12 mouse cellular contexts compared by ENCODE assay signal in the genomic region with DNA sequence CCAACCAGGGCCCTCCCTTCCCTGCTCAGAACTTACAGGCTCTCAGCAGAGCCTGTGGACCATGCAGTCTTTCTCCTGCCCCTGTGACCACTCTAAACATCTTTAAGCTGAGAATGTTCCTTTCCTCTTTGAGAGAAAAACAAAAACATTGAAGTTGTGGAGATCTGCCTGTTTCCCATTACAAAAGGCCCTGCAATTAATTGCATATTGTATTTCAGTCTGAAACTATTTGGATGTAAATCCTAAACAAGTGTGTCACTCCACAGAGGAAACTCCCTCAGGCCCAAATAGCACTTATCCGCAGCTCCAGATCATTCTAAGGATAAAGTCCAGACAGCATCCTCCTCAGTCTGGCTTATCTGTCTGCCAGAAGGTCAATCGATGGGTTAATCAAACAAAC.
"Had no signal": no experiment of that assay in that cellular context is flagged by ENCODE, and none has a peak within 500 bp of the region (broad histone marks: within the 10 kb centered on the region; RNA-seq: fewer than 3 reads in every experiment).

No protein-coding gene starts in this region.

- H3K9ac ChIP-seq: limb, embryonic 15.5 days; liver, embryonic 14.5 days; midbrain, embryonic 12.5 days; neural tube, embryonic 13.5 days; stomach, embryonic 15.5 days had no signal

- H3K4me2 ChIP-seq: limb, embryonic 15.5 days; midbrain, embryonic 12.5 days; neural tube, embryonic 13.5 days; stomach, embryonic 15.5 days had no signal

- H3K27me3 ChIP-seq: limb, embryonic 15.5 days; midbrain, embryonic 12.5 days; neural tube, embryonic 13.5 days; stomach, embryonic 15.5 days had no signal

- H3K4me3 ChIP-seq: limb, embryonic 15.5 days; midbrain, embryonic 12.5 days; neural tube, embryonic 13.5 days; stomach, embryonic 15.5 days had no signal

- H3K9me3 ChIP-seq: limb, embryonic 15.5 days; midbrain, embryonic 12.5 days; neural tube, embryonic 13.5 days; stomach, embryonic 15.5 days had no signal

- H3K27ac ChIP-seq: limb, embryonic 15.5 days; liver, embryonic 14.5 days; midbrain, embryonic 12.5 days; neural tube, embryonic 13.5 days; stomach, embryonic 15.5 days had no signal

- H3K4me1 ChIP-seq: midbrain, embryonic 12.5 days had no signal

- ATAC-seq: midbrain, embryonic 16.5 days had no signal

- DNase-seq: kidney, adult 9 months; kidney, postnatal 10 days; lung, adult 18-20 months; retina, postnatal 1 day; thymus, adult 2 months; thymus, postnatal 25 days had no signal
